Mouse (Mus musculus): ENCODE data around the gene Ptprn.

Ptprn gene

GRCm38 (mm10) chr1:75222926-75223325, 41.4 kb downstream of the Ptprn start:
- no peak for DNase-seq

GRCm38 (mm10) chr1:75221538-75221937, 42.8 kb downstream of the Ptprn start:
- no peak for DNase-seq

GRCm38 (mm10) chr1:75219531-75219930, 44.8 kb downstream of the Ptprn start, which contains the start of gene Tuba4a:
Tuba4a (minus strand) TSS chr1:75219865.
- peak in 1 of 2 experiments; percentile 60 for DNase-seq

GRCm38 (mm10) chr1:75219078-75219477, 45.2 kb downstream of the Ptprn start:
- peak; percentile 96 to 97 for DNase-seq

GRCm38 (mm10) chr1:75218227-75219001, 45.9 kb downstream of the Ptprn start:
- DNase-seq: peak; percentile 91 to 95

- peak in 1 of 2 experiments; percentile 66 for DNase-seq
These were observed 46.4 kb downstream of the Ptprn start for GRCm38 (mm10) chr1:75217893-75218226.

- DNase-seq: peak; percentile 61 to 65
These were observed 47.3 kb downstream of the Ptprn start for GRCm38 (mm10) chr1:75216797-75217585.

GRCm38 (mm10) chr1:75215785-75216184, 48.5 kb downstream of the Ptprn start:
- DNase-seq: peak in 1 of 2 experiments; percentile 27

- DNase-seq: peak; percentile 35 to 49
These were observed 49.4 kb downstream of the Ptprn start for GRCm38 (mm10) chr1:75214886-75215285.

GRCm38 (mm10) chr1:75214442-75214841, 49.9 kb downstream of the Ptprn start:
- DNase-seq: peak in 1 of 2 experiments; percentile 19

GRCm38 (mm10) chr1:75213096-75213495, 51.2 kb downstream of the Ptprn start:
- DNase-seq: no peak

GRCm38 (mm10) chr1:75212542-75212941, 51.8 kb downstream of the Ptprn start:
- no peak for DNase-seq

- DNase-seq: no peak
These were observed 53.1 kb downstream of the Ptprn start for GRCm38 (mm10) chr1:75211141-75211708.

- peak; percentile 96 for DNase-seq
These were observed 53.9 kb downstream of the Ptprn start, which contains the start of the genes Glb1l and Stk16 for GRCm38 (mm10) chr1:75210136-75211087. Glb1l (minus strand) TSS chr1:75210813. Stk16 (plus strand) TSS chr1:75210838.

GRCm38 (mm10) chr1:75208967-75209678, 55.2 kb downstream of the Ptprn start:
- no peak for DNase-seq

GRCm38 (mm10) chr1:75201236-75201635, 63.1 kb downstream of the Ptprn start:
- DNase-seq: no peak

Data from cerebellum, adult 18-20 months (tissue).